Mouse (Mus musculus): ENCODE results near the gene Cdca5.

The Cdca5 gene

DNA sequence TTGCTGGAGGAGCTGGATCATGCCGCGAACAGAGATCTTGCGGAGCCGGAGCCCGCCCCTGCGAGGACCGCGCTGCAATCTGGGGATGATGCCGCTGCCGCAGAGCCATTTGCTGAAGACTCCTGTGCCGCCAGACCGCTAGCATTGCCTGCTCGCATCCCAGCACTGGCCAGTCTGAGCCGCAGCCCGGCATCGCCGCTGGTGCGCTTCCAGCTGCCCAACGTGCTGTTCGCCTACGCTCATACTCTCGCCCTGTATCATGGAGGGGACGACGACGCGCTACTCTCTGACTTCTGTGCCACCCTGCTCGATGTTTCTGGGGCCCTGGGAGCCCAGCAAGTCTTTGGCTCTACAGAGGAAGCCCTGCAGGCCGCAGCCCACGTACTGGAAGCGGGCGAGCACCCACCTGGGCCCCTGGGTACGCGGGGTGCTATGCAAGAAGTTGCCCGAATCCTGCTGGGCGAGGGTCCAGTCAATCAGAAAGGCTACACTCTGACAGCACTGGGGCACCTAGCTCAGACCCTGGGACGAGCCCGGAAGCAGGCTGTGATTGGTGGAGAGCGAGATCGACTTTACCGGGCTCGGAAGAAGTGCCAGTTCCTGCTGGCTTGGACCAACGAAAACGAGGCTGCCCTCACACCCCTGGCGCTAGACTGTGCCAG is 23.0 kb upstream of the Cdca5 start:
- peak; percentile 74 for DNase-seq (ENCODE audit: low read depth)

DNA sequence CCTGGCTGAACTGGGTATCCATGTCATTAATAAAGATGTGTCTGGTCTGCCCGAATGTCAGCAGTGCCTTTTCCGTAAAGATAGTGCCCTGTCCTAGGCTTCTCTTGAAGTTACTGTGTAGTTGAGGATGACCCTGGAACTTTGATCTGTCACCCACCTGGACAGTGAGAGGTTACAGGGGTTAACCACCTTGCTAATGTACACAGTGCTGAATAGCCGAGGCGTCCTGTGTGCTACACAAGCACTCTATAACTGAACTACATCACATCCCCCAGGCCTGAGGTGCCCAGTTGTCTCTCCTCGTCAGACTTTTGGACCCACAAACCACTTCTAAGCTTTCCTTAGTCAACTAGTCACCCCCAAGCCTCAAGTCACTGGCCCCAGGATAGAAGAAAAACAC is 22.4 kb upstream of the Cdca5 start:
- DNase-seq (ENCODE audit: low read depth), result no peak

DNA sequence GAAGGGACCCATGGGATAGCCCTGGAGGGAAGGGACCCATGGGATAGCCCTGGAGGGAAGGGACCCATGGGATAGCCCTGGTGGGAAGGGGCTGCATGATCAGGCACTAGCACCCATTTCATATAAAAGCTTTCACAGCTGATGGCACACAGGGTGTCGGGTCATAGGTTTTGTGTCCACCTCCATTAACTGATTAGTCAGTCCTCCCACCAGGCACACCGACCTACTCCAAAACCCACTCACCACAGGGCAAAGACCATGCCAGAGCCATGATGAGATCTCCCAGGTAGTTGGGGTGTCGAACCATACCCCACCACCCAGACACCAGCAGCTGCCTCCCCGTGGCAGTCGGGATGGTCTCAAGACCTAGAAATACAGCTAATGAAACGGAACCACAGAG is 21.7 kb upstream of the Cdca5 start:
- no peak for DNase-seq (ENCODE audit: low read depth)

DNA sequence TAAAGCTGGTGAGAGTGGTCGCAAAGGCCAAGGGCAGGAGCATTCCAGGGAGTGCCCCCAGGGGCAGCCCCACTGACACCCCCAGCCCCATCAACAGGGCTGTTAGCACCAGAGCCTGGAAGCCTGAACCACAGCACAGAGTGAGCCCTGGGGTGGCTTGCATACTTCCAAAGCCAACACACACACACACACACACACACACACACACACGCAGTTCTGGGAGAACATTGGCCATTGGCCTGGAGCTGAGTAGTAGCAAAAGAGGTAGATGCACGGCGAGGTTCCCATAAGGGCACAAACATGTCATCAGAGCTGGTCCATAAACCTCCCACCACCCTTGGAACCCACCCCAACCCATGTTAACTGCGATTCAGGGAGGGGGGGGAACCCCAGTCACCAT is 18.2 kb upstream of the Cdca5 start:
- DNase-seq (ENCODE audit: low read depth), result peak; percentile 58

DNA sequence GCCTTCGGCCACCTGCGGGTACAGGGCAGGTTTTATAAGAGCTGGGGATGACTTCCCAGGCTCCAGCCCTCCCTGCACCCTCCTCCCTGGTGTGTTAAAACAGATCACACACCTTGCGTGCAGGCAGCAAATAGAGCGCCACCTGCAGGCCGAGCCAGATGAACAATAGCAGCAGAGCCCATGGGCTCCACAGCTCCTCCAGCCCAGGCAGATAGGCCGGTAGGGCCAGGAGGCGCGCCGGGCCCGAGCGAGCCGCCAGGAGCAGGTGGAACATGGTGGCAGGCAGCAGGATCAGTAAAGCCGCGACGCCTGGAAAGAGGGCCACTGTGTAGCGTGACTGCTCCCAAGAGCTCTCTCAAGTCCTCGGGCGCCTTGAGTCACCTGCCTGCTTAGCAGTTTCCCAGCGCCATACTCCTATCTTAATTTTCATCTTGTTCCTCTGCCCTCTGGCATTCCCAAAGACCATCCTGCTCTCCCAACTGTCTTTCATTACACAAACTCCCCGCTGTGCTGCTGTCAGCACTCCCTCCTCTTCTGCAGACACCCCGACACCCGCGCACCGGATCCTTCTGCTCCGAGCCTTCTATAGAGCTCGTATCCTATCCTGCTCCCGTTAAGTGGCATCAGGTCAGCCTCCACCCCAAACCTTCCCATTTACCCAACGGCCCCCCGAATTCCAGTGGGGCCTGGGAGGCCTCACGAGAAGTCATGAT is 17.6 kb upstream of the Cdca5 start:
- peak; percentile 95 for DNase-seq (ENCODE audit: low read depth)

DNA sequence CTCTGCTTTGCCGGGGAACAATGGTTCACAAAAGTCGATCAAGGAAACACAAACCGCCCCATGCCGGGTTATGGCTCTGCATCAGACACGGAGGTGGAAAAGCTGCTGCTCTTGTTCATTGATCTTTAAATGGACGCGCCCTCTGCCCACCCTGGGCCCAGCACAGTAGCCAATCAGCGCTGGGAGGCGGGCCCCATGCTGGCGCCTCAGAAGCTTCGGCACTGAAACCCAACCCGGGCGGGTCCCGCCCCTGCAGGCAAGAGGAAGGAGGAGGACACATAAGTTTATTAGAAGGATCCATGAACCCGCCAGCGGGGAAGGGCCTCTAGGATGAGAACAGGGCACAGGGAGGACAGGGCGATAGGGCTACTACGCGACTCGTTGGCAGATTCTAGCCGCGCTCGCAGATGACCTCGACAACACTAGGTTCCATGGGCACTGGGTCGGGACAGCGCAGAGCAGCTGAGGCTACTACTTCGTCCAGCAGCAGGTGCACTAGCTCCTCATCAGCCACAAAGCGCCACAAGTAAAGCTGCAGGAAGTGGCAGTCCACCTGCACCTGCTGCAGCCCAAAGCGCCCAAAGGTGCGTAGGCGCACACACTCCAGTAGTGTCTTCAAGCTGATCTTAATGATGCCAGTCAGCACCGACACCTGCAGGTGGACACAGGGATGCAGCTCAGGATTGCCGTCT is 16.9 kb upstream of the Cdca5 start, which contains the start of gene Tm7sf2:
TSS of gene Tm7sf2 (minus strand) at position 650 of the 692 bp plus-strand sequence.
- peak; percentile 96 for DNase-seq (ENCODE audit: low read depth)

DNA sequence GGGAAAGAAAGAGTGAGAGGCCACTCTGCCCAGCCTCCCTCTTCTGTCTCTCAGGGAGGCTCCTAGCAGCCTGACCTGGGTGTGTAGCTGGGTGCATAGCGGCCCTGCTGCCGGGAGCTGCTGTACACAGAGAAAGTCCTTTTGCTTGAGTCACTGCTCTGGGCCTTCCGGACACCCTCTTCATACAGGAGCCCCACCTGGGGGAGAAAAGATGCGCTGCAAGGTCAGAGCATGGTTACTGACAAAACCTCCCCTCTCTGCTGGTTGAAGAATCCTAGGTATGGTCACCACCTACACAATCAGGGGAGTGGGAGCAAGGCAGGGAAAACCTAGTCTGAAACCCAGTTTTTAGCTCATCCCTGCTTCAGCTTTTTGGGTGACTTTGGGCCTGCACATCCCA is 15.8 kb upstream of the Cdca5 start:
- peak; percentile 62 for DNase-seq (ENCODE audit: low read depth)

DNA sequence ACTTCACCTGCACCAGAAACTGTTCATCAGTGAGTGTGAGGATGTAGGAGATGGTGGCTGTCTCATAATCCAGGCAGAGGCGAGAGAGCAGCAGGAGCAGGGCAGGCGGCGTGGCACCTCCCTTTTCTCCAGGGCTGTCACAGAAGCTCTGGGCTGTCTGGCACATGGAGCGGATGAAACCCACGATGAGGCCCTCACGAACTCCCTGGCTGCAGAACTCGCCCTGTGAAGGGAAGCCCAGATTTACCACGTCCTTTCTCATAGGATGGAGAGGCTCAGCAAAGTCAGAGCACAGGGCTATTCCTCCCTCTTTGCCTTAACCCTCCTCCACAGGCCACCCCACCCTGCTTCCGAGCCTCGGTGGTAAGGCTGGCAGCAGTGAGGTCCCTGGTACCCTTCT is 14.9 kb upstream of the Cdca5 start:
- DNase-seq (ENCODE audit: low read depth), result no peak

DNA sequence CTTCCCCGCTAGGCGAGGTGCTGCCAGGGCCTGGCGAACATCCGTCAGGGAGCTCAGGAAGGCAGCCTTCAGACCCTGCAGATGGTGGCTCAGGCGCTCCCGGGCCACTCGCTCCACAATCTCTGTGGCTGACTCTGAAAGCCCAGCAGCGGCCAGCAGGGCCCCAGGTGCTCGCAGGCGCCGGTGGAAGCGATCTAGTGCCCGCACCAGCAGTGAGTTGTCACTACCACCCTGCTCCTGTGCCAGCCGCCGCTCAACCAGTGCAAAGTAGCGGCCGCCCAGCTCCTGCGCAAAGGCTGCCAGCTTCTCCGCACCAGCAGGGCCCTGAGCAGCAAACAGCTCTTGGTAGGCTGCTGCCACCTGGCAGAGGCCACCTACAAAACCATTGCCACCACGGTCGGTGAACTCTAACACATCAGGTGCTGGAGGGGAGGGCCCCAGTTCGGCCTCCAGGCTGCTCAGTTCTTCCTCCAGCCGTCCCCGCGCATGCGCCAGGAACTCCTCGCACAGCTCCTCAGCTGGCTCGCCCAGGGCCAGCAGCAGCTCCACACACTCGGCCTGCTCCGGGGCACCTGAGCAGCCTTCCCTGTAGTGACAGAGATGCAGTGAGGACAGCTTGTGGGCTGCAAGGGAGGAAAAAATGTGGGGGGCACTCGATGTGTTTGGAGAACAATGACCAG is 14.1 kb upstream of the Cdca5 start:
- no peak for DNase-seq (ENCODE audit: low read depth)

DNA sequence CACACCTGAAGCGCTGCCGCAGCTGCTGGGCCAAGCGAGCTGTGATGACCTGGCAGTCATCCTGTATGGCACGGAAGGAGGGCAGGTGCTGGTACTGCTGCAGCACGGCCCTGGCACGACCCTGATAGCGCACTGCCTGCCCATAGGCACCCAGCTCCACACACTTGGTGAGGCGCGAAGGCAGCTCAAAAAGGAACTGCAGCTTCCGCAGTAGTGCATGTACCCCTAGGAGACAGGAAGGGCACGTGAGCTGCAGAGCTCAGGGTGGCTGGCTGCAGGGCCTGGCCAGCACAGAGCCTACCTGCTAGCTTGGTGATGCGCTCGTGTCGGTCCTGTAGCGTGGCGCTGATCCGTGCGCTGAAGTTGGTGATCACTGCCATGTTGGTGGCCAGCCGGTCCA is 13.5 kb upstream of the Cdca5 start:
- DNase-seq (ENCODE audit: low read depth), result no peak

DNA sequence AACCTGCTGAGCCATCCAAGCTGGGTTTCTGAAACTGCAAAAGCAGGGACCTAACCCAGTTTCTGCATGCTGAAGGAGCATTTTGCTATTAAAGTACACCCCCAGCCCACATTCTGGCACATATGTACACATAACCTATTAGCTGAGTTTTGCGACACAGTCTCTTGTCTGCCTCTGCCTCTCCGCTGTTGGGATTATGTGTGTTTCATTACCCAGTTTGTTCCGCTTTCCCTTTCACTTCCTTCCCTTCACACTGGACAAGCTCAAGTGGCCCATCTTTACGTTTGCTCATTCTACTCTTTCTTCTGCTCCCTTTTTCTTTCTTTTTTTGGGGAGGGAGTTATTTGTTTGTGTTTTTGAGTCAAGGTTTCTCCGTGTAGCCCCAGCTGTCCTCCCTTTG is 10.9 kb upstream of the Cdca5 start:
- no peak for DNase-seq (ENCODE audit: low read depth)

DNA sequence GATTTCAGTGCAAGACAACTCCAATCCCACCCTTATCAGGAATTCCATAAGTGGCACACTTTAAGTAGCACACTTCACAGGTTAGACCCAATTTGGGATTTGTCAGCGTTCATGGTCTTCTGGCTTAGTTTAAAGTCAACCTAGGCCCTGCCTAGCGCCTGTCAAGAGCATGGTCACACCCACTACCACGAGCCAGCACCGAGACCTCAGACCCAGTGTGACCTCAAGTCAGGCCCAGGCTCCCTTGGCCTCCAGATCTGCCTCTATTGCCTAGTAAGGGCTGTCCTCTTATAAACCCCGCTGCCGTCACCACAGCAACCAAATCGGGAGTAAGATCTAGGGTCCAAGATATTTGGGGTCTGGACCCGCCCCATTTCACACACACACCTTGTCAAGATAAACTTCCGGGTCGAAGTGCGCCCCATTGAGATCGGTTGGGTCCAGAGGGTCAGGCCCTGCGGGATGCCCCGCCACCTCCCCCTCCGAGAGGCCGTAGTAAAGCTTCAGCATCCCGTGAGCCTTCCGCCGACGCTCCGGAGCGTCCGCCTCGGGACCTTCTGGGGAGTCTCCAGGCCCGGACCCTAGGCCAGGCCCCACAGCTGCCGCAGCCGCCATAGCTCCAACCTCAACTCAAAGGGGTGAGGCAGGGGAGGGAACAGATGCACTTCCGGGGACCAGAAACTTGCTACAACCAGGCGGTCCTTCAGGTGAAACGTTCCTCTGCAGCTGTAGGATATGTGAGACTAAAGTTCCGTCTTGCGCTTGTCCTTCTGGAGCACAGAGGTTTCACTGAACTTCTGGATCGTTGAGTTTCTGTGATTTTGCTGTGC is 8.0 kb upstream of the Cdca5 start, which contains the start of gene Vps51:
TSS of gene Vps51 (minus strand) at position 668 of the 830 bp plus-strand sequence.
- DNase-seq (ENCODE audit: low read depth), result peak; percentile 96

DNA sequence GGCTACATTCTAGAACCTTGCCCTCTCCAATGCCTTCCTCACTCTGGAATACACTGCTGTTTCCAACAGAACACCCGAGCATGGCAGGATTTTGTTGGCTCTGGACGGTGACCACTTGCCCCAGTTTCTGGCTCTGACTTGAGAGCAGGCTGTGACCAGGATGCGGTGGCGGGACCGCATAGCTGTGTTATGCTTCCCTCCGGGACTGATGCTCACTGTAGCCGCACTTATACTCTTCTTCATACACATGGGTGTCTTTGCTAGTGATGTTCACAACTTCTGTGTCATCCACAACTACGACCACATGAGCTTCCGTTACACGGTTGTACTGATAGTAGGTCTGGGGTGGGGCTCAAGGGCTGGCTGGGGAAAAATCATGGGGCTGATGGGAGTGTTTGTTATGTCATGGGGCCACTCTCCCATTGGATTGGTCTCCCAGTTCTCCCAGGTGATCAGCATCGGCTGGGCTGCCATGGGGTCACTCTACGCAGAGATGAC is 4.8 kb upstream of the Cdca5 start, which contains the start of gene Tmem262:
TSS of gene Tmem262 (plus strand) at position 51 of the 498 bp plus-strand sequence.
- no peak for DNase-seq (ENCODE audit: low read depth)

DNA sequence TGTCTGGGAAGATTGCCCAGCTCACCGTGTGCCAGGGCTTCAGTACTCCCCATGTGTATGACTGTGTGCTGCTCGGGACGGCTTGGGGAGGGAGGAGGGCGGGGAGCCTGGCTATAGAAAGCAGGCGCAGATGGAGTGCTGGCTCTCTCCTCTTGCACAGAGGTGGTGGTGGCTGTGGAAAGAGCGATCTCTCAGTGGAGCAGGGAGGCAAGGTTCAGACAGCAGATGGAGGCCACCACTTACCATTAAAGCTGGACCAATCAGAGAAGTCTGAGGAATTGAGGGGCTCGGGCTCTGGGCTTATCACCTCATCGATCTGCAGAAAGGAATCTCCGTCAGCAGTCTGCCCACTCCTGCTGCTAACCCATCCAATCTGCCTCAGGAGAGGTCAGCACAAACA is 2.6 kb upstream of the Cdca5 start, which contains the start of gene Gm28374:
TSS of gene Gm28374 (minus strand) at position 101 of the 400 bp plus-strand sequence.
- DNase-seq (ENCODE audit: low read depth), result no peak

DNA sequence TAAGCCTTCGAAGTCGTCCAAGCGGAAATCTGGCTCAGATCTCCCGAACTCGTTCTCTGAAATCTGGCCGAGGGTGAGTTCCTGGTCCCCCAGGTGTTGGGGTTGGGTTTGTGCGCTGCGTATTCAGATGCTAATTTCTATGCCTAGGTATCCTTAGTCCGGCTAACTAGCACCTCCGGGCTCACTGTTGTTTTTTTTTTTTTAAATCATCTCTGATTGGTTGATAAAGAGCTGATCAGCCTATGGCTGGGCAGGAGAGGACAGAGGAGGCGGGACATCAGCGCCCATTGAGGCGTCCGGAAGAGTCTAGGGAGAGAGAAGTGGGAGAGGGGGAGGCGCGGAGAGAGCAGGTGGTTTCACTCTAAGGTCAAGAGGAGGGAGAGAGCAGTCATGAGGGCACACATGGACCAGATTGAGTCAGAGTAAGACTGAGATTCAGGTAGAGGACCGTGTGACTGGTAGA is 665 bp downstream of the Cdca5 start:
- peak; percentile 87 for DNase-seq (ENCODE audit: low read depth)

DNA sequence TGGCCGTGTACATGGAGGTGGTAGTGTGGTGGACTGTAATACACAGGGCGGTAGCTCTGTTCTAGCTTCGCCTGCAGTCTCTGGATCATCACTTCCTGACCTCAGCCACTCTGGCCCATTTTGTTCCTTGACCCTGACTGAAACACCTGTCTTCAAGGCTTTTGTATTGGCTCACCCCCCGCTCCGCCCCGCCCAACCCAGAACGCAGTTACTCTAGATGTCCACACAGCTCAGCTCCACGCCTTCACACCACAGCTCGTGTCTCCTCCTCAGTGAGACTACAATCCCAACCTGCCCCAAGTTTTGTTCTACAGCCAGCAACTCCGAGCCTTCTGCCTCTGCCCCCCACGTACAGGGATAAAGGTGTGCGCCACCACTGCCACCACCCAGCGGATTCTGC is 4.1 kb downstream of the Cdca5 start:
- no peak for DNase-seq (ENCODE audit: low read depth)

DNA sequence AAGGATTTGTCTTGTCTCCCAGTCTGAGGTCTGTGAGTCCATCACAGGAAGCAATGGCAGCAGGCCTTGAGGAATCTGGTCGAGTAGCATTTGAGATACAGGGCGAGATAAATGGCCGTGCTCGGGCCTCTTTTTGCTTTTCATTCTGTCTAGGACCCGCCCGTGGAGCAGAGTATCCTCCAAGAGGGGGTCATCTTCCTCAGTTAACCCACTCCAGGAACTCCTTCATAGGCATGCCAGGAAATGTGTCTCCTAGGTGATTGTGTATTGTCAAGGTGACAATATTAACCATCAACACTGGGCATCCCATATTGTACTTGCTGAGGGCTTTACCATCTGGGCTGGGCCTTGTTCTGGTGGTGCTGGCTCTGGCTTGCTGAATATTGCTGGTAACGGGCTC is 9.3 kb downstream of the Cdca5 start, which contains the start of gene AC131692.1:
TSS of gene AC131692.1 (plus strand) at position 301 of the 400 bp plus-strand sequence.
- no peak for DNase-seq (ENCODE audit: low read depth)

DNA sequence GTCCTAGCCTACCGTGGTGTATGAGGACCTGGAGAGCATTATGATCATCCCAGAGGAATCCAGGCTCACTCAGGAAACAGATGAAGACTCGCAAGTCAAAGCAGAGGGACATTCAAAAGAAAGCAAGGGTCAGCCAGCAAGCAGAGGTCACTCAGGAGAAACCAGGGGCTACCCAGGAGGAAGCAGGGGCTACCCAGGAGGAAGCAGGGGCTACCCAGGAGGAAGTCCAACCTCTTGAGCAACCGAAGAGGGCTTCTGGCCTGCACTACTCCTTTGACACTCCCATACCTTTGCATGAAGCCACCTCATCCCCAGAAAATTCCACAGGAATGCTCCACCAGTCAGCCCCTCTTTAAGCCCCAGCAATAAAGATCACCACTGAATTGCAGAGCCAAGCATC is 13.1 kb downstream of the Cdca5 start:
- no peak for DNase-seq (ENCODE audit: low read depth)

DNA sequence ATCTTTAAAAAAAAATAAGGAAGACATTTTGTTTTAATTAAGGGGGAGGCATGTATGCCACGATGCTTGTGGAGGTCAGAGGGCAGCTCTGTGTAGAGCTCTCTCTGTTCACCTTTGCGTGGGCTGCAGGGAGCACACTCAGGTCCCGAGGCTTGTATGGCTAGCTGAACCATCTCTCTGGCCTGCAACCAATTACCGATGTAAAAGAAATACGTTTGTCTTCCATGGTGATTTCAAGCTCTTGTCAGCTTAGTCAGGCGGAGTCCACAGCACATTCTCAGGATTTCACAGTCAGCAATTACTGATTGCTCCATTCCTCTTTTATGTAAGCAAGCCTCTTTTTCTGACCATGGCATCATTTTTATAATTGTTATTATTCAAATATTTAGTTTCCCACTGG is 16.4 kb downstream of the Cdca5 start:
- DNase-seq (ENCODE audit: low read depth), result peak; percentile 71

DNA sequence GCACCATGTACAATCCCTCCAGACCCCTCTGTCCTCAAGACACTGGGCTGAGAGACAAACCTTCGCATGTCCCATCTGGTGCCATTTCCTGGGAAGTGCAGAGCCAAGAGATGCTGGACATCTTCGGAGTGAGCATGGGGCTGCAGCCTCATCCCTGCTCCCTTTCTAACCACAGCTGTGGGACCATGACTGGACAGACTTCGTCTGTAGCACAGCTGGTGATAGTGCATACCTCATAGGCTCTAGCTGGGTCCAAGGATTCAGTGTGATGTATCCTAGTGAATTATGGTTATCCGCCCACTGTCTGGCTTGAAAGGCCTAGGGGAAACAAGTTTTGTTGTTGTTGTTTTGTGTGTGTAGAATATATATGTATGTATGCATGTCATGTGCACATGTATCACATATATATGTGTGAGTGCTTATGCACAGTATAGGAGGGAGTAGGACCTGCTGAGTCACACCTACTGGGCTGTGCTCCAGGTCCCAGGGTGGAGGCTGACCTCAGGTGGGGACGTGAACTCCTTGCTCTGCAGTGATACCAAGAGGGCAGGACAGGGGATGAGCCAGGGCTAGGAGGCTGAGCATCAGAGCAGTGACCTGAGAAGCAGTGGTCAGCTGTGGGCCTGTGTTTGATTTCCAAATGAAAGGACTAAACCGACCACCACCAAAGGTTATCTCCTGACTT is 17.5 kb downstream of the Cdca5 start:
- DNase-seq (ENCODE audit: low read depth), result peak; percentile 35

All from NIH3T3 (cell line).